Mouse (Mus musculus) E14TG2a.4 (cell line): ENCODE results near the gene Cited4.

ENCODE experiments used
- CTCF ChIP-seq: conservative IDR thresholded peaks from 2 replicates; pipeline ENCODE4 v1.5.1; 2014; ENCODE audit warnings: low read length
- POU5F1 ChIP-seq: IDR thresholded peaks from 2 replicates; pipeline ENCODE4 v1.6.1; 2014; ENCODE audit warnings: low read length, borderline replicate concordance

GRCm38 (mm10) chr4:120650208-120650592 lies 16.2 kb upstream of the Cited4 start:
- TF ChIP-seq CTCF (no peak), POU5F1 (no peak)
